Mouse (Mus musculus): ENCODE data around the gene Ccm2. TPM values are rescaled to one million over a fixed set of nuclear protein-coding genes. Genes with fewer than 3 reads are reported as not detected.

Gene Ccm2
- total RNA-seq, 1 experiment from 2014 or later, result 46.1 TPM

DNA sequence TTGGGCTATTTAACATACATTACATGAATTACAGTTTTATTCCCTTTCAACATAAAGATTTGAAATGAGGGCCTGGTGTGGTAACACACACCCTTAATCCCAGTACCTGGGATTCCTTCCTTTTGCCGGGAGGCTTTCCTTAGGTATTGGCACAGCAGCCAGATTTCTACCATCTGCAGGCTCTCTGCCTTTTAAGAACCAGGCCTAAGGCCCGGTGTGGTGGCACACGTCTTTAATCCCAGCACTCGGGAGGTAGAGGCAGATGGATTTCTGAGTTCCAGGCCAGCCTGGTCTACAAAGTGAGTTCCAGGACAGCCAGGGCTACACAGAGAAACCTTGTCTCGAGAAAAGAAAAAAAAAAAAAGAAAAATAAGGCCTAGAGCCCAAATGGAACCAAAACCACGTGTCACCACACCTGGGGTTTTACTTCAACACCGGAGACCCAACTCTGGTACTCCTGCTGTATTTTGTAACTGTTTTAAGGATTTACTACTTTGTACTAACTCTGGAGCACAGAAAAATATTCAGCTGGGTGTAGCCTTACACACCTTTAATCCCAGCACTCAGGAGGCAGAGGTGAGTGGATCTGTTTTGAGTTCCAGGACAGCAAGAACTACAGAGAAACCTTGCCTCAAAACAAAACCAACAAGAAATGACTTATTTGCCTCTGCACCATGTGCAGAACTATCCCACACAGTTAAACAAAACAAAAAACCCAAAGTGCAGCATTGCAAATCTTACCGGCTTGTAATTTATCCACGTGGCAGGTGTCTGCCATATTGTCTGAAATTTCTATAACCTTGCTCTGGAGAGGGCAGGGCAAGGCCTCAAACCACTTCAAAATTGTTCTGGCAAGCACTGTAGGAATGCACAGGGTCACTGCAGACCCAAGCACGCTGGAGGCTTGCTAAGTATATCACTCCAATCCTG is 19.2 kb upstream of the Ccm2 start:
- ATAC-seq (replicated peaks in 1 of 2; ENCODE audit: insufficient read depth in 1 of 2, low FRiP score in 2 of 2, low TSS enrichment in 1 of 2, low read depth in 1 of 2, poor library complexity in 2 of 2, severe bottlenecking in 2 of 2), result no peak

DNA sequence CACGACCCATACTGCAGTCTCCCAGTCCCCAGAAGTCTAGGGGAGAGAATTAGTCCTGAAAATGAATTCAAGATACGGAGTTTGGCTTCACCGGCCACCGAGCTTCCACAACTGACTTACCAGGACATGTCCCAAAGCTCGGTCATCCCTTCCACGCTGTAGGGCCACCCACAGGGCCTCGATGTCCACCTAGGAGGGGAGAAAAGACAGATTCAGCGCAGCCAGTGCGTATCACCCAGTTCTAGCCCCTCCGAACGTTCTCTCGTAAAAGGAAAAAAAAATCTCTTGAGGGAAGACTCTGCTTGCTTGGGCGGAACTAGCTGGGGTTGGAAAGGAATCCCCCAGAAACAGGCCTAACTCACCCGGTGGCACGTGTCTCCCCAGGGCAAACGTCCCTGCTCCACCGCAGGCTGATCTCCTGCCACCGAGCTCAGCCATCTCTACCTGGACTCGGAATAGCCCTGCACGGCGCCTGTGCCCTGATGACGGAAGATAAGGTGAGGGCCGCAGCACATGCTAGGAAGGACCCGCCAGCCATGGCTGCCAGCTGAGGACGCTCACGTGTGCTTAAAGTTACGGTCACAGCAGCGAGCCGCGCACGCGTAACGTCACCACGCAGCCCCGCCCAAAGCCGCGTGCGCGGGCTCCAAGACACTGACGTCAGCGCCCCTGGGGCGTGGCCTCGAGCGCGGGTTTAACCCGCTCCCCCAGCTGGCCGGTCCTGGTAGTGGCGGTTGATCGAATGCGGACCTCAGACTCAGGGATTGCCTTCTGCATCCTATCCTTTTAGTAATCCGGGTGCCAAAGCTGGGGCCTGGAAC is 18.3 kb upstream of the Ccm2 start:
- ATAC-seq (replicated peaks in 1 of 2; ENCODE audit: insufficient read depth in 1 of 2, low FRiP score in 2 of 2, low TSS enrichment in 1 of 2, low read depth in 1 of 2, poor library complexity in 2 of 2, severe bottlenecking in 2 of 2), result peak; percentile 90 to 98

DNA sequence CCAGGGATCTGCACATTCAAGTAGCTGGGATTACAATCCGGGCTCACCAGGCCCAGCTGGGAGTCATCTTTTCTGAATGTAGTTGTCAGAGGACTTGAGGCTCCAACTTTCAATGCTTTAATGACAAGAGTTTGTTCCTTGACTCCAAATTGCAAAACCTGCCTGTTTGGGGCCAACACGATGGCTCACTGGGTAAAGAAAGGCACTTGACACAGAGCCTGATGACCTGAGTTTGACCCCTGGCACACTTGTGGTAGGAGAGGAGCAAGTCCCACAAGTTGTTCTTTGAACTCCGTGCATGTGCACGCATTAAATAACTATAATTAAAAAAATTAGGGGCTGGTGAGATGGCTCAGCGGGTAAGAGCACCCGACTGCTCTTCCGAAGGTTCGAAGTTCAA is 16.7 kb upstream of the Ccm2 start:
- no peak for ATAC-seq (replicated peaks in 1 of 2; ENCODE audit: insufficient read depth in 1 of 2, low FRiP score in 2 of 2, low TSS enrichment in 1 of 2, low read depth in 1 of 2, poor library complexity in 2 of 2, severe bottlenecking in 2 of 2)

DNA sequence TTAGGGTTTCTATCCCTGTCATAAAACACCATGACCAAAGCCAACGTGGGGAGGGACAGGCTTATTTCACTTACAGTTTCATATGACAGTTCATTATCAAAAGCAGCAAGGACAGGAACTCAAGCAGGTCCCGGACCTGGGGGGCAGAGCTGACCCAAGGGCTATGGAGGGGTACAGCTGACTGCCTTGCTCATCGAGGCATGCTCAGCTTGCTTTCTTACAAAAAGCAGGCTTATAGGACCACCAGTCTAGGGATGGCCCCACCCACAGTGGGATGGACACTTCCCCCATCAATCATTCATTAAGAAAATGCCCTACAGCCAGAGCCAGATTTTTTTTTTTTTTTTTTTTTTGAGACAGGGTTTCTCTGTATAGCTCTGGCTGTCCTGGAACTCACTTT is 15.9 kb upstream of the Ccm2 start:
- ATAC-seq (replicated peaks in 1 of 2; ENCODE audit: insufficient read depth in 1 of 2, low FRiP score in 2 of 2, low TSS enrichment in 1 of 2, low read depth in 1 of 2, poor library complexity in 2 of 2, severe bottlenecking in 2 of 2), result no peak

DNA sequence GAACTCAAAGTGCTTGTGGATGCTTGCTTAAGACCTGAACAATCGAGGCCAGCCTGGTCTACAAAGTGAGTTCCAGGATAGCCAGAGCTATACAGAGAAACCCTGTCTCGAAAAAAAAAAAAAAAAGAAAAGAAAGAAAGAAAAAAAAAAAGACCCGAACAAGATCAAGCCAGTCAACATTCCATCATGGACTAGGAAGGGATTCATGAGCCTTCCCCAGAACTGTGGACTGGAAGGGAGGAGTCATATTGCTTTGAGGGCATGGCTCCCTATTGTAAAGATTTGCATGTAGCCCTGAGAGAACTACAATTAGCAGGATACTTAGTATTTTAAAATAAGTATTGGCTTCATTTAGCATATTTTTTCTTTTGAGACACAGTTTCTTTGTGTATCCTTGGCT is 2.0 kb upstream of the Ccm2 start:
- ATAC-seq (replicated peaks in 1 of 2; ENCODE audit: insufficient read depth in 1 of 2, low FRiP score in 2 of 2, low TSS enrichment in 1 of 2, low read depth in 1 of 2, poor library complexity in 2 of 2, severe bottlenecking in 2 of 2), result no peak

DNA sequence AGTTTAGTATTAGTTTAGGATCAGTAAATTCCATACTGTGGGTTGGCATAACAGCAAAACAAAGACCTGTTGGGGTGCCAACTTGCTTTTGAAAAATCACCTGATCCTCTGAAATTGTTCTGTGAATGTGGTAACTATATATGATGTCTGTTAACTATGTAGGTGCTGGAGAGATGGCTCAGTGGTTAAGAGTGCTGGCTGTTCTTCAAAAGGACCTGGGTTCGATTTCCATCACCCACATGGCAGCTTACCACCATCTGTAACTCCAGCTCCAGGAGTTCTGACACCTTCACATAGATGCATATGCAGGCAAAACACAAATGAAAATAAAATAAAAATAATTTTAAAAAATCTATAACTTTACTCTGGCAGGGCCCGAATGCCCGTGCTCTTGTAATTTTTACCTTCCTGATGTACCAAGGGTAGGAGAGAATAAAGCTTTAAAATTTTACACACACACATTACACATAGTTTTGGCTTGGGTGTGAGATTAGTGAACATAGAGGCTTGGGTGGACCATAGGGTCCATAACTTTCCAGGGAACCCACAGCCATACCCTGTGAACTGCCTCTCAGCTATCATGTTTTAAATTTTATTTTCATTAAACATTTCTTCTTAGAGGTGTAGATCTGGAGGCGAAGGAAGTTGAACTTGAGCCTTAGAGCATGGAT is 1.4 kb upstream of the Ccm2 start:
- ATAC-seq (replicated peaks in 1 of 2; ENCODE audit: insufficient read depth in 1 of 2, low FRiP score in 2 of 2, low TSS enrichment in 1 of 2, low read depth in 1 of 2, poor library complexity in 2 of 2, severe bottlenecking in 2 of 2), result no peak

DNA sequence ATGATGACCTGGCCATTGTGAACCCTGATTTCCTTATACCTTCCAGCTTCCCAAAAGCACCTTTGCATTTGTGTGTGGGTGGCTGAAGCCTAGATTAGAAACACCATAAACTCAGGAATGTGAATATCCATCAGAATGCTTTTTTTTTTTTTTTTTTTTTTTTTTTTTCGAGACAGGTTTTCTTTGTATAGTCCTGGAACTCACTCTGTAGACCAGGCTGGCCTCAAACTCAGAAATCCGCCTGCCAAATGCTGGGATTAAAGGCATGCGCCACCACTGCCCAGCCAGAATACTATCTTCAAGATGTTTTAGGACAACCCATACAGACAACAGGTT is 862 bp upstream of the Ccm2 start:
- ATAC-seq (replicated peaks in 1 of 2; ENCODE audit: insufficient read depth in 1 of 2, low FRiP score in 2 of 2, low TSS enrichment in 1 of 2, low read depth in 1 of 2, poor library complexity in 2 of 2, severe bottlenecking in 2 of 2), result no peak

DNA sequence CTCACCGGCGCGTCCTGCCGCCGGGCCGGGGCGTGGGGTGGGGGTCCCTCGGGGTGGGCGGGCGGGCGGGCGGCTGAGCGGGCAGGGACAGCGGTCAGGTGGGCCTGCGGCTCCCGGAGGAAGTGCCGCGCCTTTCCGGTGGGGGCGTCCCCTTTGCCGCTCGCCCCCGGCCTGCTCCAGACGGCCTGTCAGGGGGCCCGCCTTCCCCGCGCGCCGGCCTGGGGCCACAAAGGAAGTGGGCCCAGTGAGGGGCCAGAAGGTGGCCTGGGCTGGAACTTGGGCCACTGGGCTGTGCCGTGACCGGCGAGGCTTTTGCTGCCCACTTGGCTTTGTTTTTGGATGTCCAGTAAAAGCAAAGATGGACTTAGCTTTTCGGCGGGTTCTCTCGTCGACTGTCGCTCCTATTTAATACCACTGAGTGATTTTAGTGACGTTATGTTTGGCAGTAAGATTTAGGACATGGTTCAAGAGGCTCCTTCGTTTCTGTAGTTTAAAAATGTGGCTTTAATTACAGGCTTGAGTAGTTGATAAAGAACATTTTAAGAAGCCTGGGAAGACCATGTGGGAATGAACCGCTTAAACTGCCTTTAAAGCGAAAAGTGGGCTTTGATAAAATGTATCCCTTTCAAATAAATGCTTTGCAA is 472 bp downstream of the Ccm2 start:
- ATAC-seq (replicated peaks in 1 of 2; ENCODE audit: insufficient read depth in 1 of 2, low FRiP score in 2 of 2, low TSS enrichment in 1 of 2, low read depth in 1 of 2, poor library complexity in 2 of 2, severe bottlenecking in 2 of 2), result peak; percentile 38 to 62; a peak in 3 of 4 replicates

DNA sequence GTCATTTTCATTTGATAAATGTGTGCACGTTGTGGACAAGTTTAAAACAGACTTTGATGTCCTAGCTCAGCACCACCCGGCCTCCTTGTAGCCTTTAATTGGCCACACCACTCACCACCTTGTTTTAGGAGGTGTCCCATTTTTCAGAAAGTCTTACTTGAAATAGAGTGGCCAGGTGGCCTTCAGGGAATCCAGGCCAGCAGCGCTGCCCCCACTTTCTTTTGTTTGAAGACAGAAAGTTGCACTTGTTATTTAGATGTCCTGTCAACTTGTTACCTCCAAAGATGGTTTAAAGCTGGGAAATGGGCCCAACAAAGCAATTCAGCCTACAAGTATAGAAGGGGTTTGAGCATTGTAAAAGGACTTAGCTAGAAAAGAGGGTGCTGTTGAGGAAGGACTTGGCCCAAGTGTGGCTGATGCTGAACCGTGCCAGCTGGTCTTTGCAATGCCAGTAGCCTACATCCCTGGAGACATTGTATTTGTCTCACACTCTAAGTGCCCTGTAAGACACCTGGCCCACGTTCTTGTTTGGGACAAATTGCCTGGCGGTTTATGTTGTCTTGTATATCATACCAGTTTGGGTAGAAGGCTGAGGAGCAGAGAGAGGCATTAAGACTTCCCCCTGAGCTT is 1.1 kb downstream of the Ccm2 start:
- no peak for ATAC-seq (replicated peaks in 1 of 2; ENCODE audit: insufficient read depth in 1 of 2, low FRiP score in 2 of 2, low TSS enrichment in 1 of 2, low read depth in 1 of 2, poor library complexity in 2 of 2, severe bottlenecking in 2 of 2)

DNA sequence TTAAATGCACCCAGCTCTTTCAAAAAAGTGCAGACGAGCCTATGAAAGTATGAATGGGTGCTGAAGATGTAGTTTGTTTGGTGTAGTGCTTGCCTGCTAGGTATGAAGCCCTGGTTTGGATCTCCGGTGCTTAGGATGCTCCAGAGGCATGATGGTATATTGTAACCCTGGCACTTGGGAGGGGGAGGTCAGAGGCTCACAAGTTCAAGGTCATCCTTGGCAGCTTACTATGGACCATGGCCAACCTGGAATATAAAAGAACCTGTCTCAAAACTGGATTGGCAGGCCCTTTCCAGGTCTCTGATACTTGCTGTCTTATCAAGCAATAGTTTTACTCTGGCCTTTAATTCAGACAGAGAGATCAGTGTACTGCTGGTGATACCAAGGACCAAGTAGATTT is 3.1 kb downstream of the Ccm2 start:
- no peak for ATAC-seq (replicated peaks in 1 of 2; ENCODE audit: insufficient read depth in 1 of 2, low FRiP score in 2 of 2, low TSS enrichment in 1 of 2, low read depth in 1 of 2, poor library complexity in 2 of 2, severe bottlenecking in 2 of 2)

DNA sequence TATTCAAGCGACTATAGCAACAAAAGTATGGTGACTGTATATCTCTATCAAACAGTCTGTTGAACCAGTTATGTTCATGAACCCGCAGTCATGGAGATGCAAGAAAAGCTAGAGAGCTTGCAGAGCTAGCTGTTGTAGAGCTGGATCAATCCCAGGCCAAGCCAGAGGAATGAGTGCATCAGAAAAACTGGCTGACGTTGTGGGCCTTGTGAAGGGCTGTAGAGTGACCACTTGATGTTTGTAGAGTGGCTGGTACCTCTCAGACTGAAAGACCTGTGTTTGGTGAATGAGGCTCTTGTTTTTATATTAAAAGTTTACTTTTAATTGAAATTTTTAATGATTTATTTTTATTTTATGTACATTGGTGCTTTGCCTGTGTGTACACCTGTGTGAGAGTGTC is 3.5 kb downstream of the Ccm2 start:
- no peak for ATAC-seq (replicated peaks in 1 of 2; ENCODE audit: insufficient read depth in 1 of 2, low FRiP score in 2 of 2, low TSS enrichment in 1 of 2, low read depth in 1 of 2, poor library complexity in 2 of 2, severe bottlenecking in 2 of 2)

DNA sequence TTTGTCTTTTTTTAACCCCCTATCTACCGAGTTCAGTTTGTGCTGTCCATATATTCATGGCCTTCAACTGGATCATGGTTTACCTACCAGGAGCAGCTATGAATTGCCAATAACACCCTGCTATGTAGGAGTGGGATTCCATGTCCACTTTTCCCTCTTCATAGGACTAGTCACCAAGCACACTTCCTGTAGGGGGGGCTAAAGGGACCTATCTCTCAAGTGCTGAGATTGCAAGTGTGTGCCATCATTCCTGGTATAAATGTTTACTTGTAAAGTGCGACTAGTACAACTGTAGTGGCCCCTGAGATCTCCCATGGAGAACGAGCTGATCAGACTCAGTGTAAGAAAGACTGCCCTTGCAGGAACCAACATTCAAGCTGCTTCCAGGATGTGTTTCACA is 11.5 kb downstream of the Ccm2 start:
- no peak for ATAC-seq (replicated peaks in 1 of 2; ENCODE audit: insufficient read depth in 1 of 2, low FRiP score in 2 of 2, low TSS enrichment in 1 of 2, low read depth in 1 of 2, poor library complexity in 2 of 2, severe bottlenecking in 2 of 2)

DNA sequence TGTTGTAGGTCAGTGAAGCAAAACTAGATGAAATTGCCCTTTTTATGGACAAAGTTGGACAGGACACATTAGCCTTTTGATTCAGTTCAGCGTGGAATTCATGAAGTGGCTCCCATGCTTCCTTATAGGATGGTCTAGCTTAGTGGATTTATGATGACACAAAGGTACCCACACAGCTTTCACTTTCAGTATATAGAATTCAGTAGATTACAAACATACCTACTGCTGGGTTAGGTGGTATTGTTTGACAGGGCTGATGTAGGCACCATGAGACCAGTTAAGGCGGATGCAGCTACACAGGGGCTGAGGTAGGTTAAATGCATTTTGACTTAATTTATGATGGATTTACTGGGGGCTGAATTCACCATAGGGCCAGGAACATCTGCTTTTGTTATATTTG is 13.3 kb downstream of the Ccm2 start:
- no peak for ATAC-seq (replicated peaks in 1 of 2; ENCODE audit: insufficient read depth in 1 of 2, low FRiP score in 2 of 2, low TSS enrichment in 1 of 2, low read depth in 1 of 2, poor library complexity in 2 of 2, severe bottlenecking in 2 of 2)

DNA sequence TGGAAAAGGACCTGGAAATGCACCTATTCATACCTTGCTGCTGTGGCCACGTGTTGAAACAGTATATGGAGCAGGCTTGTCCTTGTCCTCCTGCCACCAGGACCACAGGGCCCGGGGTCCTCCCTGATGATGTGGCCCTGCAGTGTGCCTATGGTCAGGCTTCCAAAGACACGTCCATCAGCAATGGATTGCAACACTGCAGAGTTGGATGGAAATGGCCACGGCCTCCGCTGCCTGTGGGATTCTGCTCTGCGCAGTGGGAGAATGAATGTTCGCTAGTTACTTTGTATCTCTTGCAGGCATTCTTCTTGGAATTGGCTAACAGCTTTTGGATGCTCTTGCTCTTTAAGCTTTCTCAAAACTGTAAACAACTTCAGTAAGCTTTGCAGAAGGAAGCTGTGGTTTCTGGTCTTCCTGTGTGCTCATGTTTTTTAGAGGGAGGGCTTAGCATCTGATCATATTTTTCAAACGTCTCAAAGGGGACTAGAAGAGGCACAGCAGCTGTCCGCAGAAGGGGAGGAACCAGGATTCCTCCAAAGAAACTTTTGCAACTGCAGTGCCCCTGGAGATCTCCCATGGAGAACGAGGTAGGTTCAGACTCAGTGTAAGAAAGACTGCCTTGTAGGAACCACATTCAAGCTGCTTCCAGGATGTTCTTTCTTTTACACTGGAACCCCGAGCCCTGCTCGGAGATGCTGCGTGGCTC is 14.1 kb downstream of the Ccm2 start:
- ATAC-seq (replicated peaks in 1 of 2; ENCODE audit: insufficient read depth in 1 of 2, low FRiP score in 2 of 2, low TSS enrichment in 1 of 2, low read depth in 1 of 2, poor library complexity in 2 of 2, severe bottlenecking in 2 of 2), result peak; percentile 77 to 82

DNA sequence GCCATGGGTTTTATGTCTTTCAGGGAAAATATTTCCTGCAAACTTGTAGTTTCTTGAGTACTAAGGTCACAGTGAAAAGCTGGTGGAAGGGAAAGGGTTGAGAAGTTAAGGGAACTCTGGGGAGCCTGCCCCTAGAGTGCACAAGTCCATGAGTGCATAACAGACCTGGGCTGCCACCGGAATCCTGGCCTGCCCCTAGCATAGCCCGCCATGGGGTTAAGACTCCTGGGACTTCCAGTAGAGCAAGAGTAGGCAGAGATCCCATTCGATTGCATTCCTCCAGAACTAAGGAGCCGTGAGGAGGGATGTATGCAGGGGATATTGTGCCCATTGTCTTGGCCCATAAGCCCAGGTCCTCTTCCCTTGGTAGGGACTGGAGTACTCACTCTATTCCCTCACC is 14.8 kb downstream of the Ccm2 start:
- ATAC-seq (replicated peaks in 1 of 2; ENCODE audit: insufficient read depth in 1 of 2, low FRiP score in 2 of 2, low TSS enrichment in 1 of 2, low read depth in 1 of 2, poor library complexity in 2 of 2, severe bottlenecking in 2 of 2), result no peak

DNA sequence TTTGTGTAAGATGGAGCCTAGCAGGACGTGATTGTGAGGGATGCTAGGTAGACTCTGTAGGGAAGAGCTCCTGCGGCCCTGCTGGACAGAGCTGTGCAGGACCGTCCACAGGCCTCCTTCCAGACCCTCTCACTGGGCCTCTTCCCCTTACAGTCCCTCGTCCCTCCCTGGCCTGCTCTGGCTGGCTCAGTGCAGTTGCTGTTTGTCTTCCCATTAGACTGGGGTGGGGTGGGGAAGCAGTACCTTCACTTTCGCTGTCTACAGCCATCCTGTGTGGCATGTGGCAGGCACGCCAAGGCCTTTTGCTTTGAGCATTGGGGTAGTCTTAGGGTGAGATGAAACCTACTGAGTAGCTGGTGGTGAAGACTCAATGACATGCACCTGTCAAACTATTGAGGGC is 15.7 kb downstream of the Ccm2 start:
- peak; percentile 46 to 71 for ATAC-seq (replicated peaks in 1 of 2; ENCODE audit: insufficient read depth in 1 of 2, low FRiP score in 2 of 2, low TSS enrichment in 1 of 2, low read depth in 1 of 2, poor library complexity in 2 of 2, severe bottlenecking in 2 of 2)

DNA sequence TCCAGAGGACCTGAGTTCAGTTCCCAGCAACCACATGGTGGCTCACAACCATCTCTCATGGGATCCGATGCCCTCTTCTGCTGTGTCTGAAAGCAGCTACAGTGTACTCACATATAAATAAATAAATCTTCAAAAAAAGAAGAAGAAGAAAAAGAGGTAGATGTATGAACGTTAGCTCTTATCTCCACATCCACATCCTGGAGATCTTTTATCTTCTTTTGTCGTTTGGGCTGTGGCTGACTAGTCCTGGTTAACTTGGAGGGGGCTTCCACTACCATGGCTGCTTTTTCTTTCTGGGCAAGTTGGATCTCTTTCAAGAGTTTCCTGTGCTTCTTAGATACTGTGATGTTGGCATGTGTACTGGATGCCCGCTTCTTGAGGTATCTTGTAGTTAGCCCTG is 16.5 kb downstream of the Ccm2 start:
- ATAC-seq (replicated peaks in 1 of 2; ENCODE audit: insufficient read depth in 1 of 2, low FRiP score in 2 of 2, low TSS enrichment in 1 of 2, low read depth in 1 of 2, poor library complexity in 2 of 2, severe bottlenecking in 2 of 2), result no peak
